Mouse (Mus musculus): ENCODE data around the gene Hoxc9.

The Hoxc9 gene

GRCm38 (mm10) chr15:102976171-102976570 lies at the start of gene Hoxc9:
Gene Hoxc9, plus strand, starts transcription at chr15:102976439.
- no peak for DNase-seq (ENCODE audit: low spot score in 2 of 2)

- no peak for DNase-seq (ENCODE audit: low spot score in 2 of 2)
Measured at GRCm38 (mm10) chr15:102927032-102927645, 49.1 kb upstream of the Hoxc9 start.

- DNase-seq (ENCODE audit: low spot score in 2 of 2), result no peak
Measured at GRCm38 (mm10) chr15:102931706-102932358, 44.4 kb upstream of the Hoxc9 start.

- DNase-seq (ENCODE audit: low spot score in 2 of 2), result no peak
Measured at GRCm38 (mm10) chr15:102934438-102934837, 41.8 kb upstream of the Hoxc9 start.

- no peak for DNase-seq (ENCODE audit: low spot score in 2 of 2)
Measured at GRCm38 (mm10) chr15:102934897-102935296, 41.3 kb upstream of the Hoxc9 start.

- DNase-seq (ENCODE audit: low spot score in 2 of 2), result no peak
Measured at GRCm38 (mm10) chr15:102936279-102936972, 39.8 kb upstream of the Hoxc9 start, which contains the start of gene Hoxc12. Gene Hoxc12, plus strand, starts transcription at chr15:102936757.

- DNase-seq (ENCODE audit: low spot score in 2 of 2), result no peak
Measured at GRCm38 (mm10) chr15:102937036-102937666, 39.1 kb upstream of the Hoxc9 start.

- DNase-seq (ENCODE audit: low spot score in 2 of 2), result no peak
Measured at GRCm38 (mm10) chr15:102939256-102940155, 36.7 kb upstream of the Hoxc9 start.

- DNase-seq (ENCODE audit: low spot score in 2 of 2), result no peak
Measured at GRCm38 (mm10) chr15:102942739-102943467, 33.3 kb upstream of the Hoxc9 start.

- DNase-seq (ENCODE audit: low spot score in 2 of 2), result no peak
Measured at GRCm38 (mm10) chr15:102943468-102943813, 32.8 kb upstream of the Hoxc9 start.

GRCm38 (mm10) chr15:102945185-102946077 lies 30.8 kb upstream of the Hoxc9 start:
- DNase-seq (ENCODE audit: low spot score in 2 of 2), result no peak

GRCm38 (mm10) chr15:102947276-102947675 lies 29.0 kb upstream of the Hoxc9 start:
- no peak for DNase-seq (ENCODE audit: low spot score in 2 of 2)

GRCm38 (mm10) chr15:102948842-102949241 lies 27.4 kb upstream of the Hoxc9 start:
- DNase-seq (ENCODE audit: low spot score in 2 of 2), result no peak

- no peak for DNase-seq (ENCODE audit: low spot score in 2 of 2)
Measured at GRCm38 (mm10) chr15:102949696-102950095, 26.5 kb upstream of the Hoxc9 start.

- no peak for DNase-seq (ENCODE audit: low spot score in 2 of 2)
Measured at GRCm38 (mm10) chr15:102950877-102951276, 25.4 kb upstream of the Hoxc9 start.

- DNase-seq (ENCODE audit: low spot score in 2 of 2), result no peak
Measured at GRCm38 (mm10) chr15:102953561-102953960, 22.7 kb upstream of the Hoxc9 start.

- no peak for DNase-seq (ENCODE audit: low spot score in 2 of 2)
Measured at GRCm38 (mm10) chr15:102954192-102955006, 21.8 kb upstream of the Hoxc9 start, which contains the start of gene Hoxc11. Gene Hoxc11, plus strand, starts transcription at chr15:102954427.

- DNase-seq (ENCODE audit: low spot score in 2 of 2), result no peak
Measured at GRCm38 (mm10) chr15:102955007-102955382, 21.2 kb upstream of the Hoxc9 start.

Data from heart, adult 9 months (tissue).